Mouse (Mus musculus): ENCODE measurements around the gene Col19a1. TPM values are rescaled to one million over a fixed set of nuclear protein-coding genes. Genes with fewer than 3 reads are reported as not detected.

Col19a1 gene
- polyA plus RNA-seq, 1 experiment, result 3.3 TPM

DNA sequence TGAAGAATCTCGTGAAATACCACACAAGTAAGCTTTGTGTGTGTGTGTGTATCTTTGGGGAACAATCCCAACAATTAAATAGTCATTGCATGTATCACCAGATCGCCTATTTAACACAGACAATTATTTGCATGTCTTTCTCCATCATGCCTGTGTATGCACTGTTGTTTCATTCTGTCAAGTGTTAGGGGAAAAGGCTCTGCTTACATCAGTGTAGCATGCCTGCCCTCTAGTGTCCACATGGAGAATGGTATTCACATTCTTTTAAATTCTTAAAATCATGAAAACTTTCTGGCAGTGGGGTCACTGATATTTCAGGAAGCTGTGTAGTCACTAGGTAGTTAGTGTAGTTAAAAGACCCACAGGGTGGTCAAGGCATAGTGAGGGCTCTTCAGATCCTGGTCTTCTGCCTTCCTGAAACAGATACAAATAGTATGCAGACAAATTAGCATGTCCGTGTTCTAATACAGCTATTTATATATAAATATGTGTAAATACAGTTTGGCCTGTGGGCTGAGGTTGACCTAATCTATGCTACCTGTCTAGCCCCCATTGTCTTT, 338.1 kb downstream of the Col19a1 start:
- H3K4me1 ChIP-seq (ENCODE audit: control insufficient read depth, insufficient read depth, low read length), result peaks cover 7% of the 10 kb centered on the region
- TF ChIP-seq CTCF (IDR thresholded peaks at IDR 0.05; ENCODE audit: borderline replicate concordance, insufficient read depth, low read depth, low read length) (peak; percentile 63; the same call in 1 of the 2 replicates), POLR2A (IDR thresholded peaks at IDR 0.05; ENCODE audit: borderline replicate concordance, insufficient read depth, low read length) (no peak)
- peak; percentile 44 to 68 for DNase-seq
- peak overlapping the region; percentile 52; the same call in 1 of the 2 replicates for H3K27ac ChIP-seq (ENCODE audit: insufficient read depth, low read length)
- no peaks in the 10 kb centered on the region for H3K27me3 ChIP-seq (ENCODE audit: control insufficient read depth, insufficient read depth, low read length)
- H3K4me3 ChIP-seq (replicated peaks; ENCODE audit: insufficient read depth, low read depth, low read length), result no peak overlapping the region
- WGBS, result 45% methylated on average over 3 of the region's 3 CpGs

DNA sequence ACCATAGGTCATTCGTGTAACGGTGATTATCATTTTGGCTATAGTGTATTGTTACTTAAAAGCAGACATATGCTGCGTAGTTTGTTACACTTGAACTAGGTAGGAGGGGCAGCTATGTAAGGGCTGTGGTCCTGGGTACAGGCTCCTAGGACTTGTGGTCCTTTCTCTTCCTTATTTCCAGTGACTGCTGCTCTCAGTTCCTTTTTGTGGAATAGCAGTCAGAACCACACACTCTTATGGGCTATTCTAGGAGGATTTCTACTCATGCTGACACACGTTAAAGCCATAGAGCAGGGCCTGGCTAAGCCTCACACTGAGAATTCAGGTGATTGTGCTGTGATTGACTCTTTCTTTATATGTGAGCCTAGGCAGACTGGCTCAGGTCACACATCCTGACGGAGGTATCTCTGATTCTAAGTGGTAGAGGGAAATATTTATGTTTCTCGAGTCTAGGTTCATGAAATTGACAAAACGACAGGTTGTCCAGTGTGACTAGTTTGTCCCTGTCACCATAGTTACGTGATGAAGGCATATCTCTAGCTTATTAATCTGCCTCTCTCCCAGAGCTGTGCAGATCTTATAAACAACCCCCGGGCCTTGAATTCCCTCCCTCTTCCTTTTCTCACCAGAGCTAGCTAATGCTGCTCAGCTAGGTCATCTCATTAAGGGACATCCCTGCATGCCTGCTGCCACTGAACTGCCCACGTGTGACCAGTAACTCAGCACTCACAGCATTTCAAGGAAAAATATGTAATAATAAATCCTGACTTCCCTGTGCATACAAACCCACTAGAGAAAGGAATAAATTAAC, 338.8 kb downstream of the Col19a1 start:
- Histone ChIP-seq H3K27ac (ENCODE audit: insufficient read depth, low read length) (peak overlapping the region; percentile 52), H3K27me3 (ENCODE audit: control insufficient read depth, insufficient read depth, low read length) (no peaks in the 10 kb centered on the region), H3K4me3 (replicated peaks; ENCODE audit: insufficient read depth, low read depth, low read length) (no peak overlapping the region), H3K4me1 (ENCODE audit: control insufficient read depth, insufficient read depth, low read length) (peaks cover 7% of the 10 kb centered on the region)
- TF ChIP-seq CTCF (IDR thresholded peaks at IDR 0.05; ENCODE audit: borderline replicate concordance, insufficient read depth, low read depth, low read length) (no peak), POLR2A (IDR thresholded peaks at IDR 0.05; ENCODE audit: borderline replicate concordance, insufficient read depth, low read length) (no peak)
- peak; percentile 37 to 46 for DNase-seq
- 60% methylated on average over 10 of the region's 10 CpGs for WGBS

DNA sequence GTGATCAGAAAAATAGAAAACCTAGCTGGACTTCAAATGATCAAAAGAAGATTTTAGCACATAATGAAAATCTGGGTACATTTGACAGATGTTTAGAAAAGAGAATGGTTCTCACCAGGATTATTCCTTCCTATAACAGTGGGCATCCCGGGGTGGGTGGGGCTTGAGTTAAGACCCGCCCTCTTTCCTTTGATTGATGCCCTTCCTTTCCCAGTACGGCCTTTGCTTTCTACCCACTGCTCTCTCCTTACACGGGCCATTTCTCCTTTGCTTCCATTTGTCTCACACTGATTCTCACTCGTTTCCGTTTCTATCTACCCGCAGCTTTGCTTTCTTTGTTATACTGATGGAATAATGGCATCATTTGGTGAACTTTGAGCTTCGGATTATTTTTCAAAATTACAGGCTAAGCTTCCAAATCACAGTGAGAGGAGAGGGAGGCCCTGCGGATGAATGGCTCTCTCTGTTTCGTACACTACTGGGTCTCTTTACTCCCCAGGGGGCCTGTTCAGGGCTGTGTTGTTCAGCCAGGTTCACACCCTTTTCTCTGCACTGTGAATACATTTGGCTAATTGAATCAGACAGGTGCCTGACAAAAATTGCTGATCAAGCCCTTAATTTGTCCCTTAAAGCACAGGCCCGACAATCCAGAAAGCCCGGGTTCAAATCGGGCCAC, 341.4 kb downstream of the Col19a1 start:
- DNase-seq, result no peak
- Histone ChIP-seq H3K4me3 (replicated peaks; ENCODE audit: insufficient read depth, low read depth, low read length) (no peak overlapping the region), H3K4me1 (ENCODE audit: control insufficient read depth, insufficient read depth, low read length) (peaks cover 7% of the 10 kb centered on the region), H3K27ac (ENCODE audit: insufficient read depth, low read length) (no peak overlapping the region), H3K27me3 (ENCODE audit: control insufficient read depth, insufficient read depth, low read length) (no peaks in the 10 kb centered on the region)
- TF ChIP-seq POLR2A (IDR thresholded peaks at IDR 0.05; ENCODE audit: borderline replicate concordance, insufficient read depth, low read length), result no peak
- TF ChIP-seq CTCF (IDR thresholded peaks at IDR 0.05; ENCODE audit: borderline replicate concordance, insufficient read depth, low read depth, low read length), result no peak
- 71% methylated on average over 13 of the region's 13 CpGs for WGBS

DNA sequence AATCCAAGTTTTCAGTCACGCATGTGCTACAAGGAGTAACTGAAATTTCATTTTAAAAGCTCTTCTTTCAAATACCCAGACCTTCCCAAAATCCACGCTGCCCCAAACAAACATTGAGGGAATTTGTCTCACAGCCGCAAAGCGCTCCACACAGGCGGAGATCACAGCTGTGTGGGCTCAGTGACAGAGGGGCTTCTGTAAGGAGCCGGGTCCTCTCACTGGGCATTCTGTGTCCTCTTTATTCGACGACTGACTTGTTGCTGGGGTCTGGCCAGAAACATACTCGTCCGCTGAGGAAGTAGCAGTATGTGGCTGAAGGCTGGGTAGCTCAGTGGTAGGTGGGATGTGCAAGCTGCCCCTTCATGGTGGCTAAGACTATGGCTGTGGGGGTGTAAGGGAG, 342.3 kb downstream of the Col19a1 start:
- H3K27ac ChIP-seq (ENCODE audit: insufficient read depth, low read length), result no peak overlapping the region

DNA sequence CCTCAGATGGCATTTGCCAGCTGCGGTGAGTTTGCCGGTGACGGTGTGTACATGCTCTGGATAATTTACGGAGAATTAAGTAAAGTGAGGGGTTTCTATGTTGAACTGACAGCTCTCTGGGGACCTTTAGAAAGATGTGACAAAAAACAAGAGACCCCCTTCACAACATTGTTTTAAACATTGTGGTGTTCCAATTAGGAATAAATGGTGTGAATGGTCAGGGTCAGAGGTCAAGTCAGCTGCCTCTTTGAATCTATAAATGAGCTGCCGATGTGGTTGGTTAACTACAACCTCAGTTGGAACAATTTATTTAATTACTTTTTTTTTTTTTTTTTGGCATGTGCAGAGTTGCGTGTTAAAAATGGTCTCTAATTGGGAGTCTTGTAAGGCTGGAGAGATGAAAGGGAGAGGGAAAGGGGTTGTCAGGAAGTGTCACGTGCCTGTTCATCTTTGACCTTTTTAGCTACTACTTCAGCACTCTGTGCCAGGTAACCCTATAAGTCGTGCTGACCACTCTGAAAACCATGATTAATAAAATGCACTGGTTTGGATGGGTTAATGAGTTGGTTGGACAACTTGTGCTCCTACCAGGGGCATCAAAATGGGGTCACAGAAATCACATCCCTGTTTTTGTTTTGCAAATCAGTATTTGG, 347.1 kb downstream of the Col19a1 start:
- Histone ChIP-seq H3K4me1 (ENCODE audit: control insufficient read depth, insufficient read depth, low read length) (no peaks in the 10 kb centered on the region), H3K27me3 (ENCODE audit: control insufficient read depth, insufficient read depth, low read length) (no peaks in the 10 kb centered on the region), H3K27ac (ENCODE audit: insufficient read depth, low read length) (no peak overlapping the region), H3K4me3 (replicated peaks; ENCODE audit: insufficient read depth, low read depth, low read length) (no peak overlapping the region)
- TF ChIP-seq CTCF (IDR thresholded peaks at IDR 0.05; ENCODE audit: borderline replicate concordance, insufficient read depth, low read depth, low read length) (no peak), POLR2A (IDR thresholded peaks at IDR 0.05; ENCODE audit: borderline replicate concordance, insufficient read depth, low read length) (no peak)
- WGBS, result 72% methylated on average over 8 of the region's 8 CpGs
- DNase-seq, result no peak

More for the DNA sequence above, 342.3 kb downstream of the Col19a1 start:
- Histone ChIP-seq H3K4me3 (replicated peaks; ENCODE audit: insufficient read depth, low read depth, low read length) (no peak overlapping the region), H3K27me3 (ENCODE audit: control insufficient read depth, insufficient read depth, low read length) (no peaks in the 10 kb centered on the region), H3K4me1 (ENCODE audit: control insufficient read depth, insufficient read depth, low read length) (peaks cover 7% of the 10 kb centered on the region)
- WGBS, result 59% methylated on average over 10 of the region's 10 CpGs
- DNase-seq, result no peak
- TF ChIP-seq CTCF (IDR thresholded peaks at IDR 0.05; ENCODE audit: borderline replicate concordance, insufficient read depth, low read depth, low read length) (no peak), POLR2A (IDR thresholded peaks at IDR 0.05; ENCODE audit: borderline replicate concordance, insufficient read depth, low read length) (no peak)

DNA sequence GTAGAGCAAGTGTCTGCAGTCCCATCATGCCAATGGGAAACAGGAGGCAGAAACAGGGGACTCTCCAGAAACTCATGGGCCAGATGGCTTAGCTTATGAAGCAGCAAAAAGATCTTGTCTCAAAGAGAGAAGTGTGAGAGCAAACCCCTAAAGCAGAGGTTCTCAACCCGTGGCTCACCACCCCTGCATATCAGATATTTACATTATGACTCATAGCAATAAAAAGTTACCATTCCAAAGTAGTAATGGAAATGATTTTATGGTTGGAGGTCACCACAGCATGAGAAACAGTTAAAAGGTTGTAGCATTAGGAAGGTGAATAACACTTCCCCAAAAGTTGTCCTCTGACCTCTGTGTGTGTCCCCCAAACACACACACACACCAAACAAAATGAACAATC, 350.9 kb downstream of the Col19a1 start:
- Histone ChIP-seq H3K4me1 (ENCODE audit: control insufficient read depth, insufficient read depth, low read length) (peaks cover 2% of the 10 kb centered on the region; the same call in 1 of the 2 replicates), H3K4me3 (replicated peaks; ENCODE audit: insufficient read depth, low read depth, low read length) (no peak overlapping the region), H3K27me3 (ENCODE audit: control insufficient read depth, insufficient read depth, low read length) (no peaks in the 10 kb centered on the region), H3K27ac (ENCODE audit: insufficient read depth, low read length) (no peak overlapping the region)
- 93% methylated on average over 1 of the region's 1 CpGs for WGBS
- TF ChIP-seq POLR2A (IDR thresholded peaks at IDR 0.05; ENCODE audit: borderline replicate concordance, insufficient read depth, low read length) (no peak), CTCF (IDR thresholded peaks at IDR 0.05; ENCODE audit: borderline replicate concordance, insufficient read depth, low read depth, low read length) (no peak)
- no peak for DNase-seq

DNA sequence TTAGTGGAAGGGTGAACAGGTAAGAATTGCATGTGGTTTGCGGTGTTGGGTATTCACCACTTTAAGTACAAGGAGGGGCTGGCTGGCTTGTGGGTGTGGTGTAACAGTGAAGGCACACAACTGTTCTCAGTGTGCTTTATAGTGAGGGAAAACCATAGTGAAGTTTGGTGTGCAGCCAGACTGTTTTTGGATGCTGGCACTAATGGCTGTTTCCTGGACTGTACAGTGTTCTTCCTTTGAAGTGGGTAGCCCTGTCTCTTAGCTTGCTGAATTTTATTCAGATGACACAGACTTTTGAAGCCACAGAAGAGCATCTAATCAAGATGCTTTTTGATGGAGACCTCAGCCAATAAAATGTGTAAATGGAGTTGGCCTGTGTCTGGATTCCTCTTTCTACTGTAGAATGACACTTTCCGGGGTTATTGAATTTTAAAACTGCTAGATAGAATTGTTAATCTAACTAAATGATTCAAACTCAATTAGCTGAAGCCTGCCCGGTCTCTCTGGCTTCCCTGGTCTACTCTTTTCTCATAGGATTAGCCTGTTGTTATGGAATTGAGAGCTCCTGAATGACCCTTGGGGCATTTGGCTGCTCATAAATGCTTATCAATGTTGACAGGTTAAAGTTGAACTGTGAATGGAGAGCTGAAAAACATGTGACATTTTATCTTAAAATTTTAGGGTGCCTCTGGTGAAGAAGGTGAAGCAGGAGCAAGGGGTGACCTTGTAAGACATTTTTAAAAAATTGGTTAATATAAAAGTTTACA, 355.6 kb downstream of the Col19a1 start:
- H3K27me3 ChIP-seq (ENCODE audit: control insufficient read depth, insufficient read depth, low read length), result no peaks in the 10 kb centered on the region
- no peak overlapping the region for H3K4me3 ChIP-seq (replicated peaks; ENCODE audit: insufficient read depth, low read depth, low read length)
- WGBS, result 81% methylated on average over 3 of the region's 3 CpGs
- TF ChIP-seq CTCF (IDR thresholded peaks at IDR 0.05; ENCODE audit: borderline replicate concordance, insufficient read depth, low read depth, low read length) (no peak), POLR2A (IDR thresholded peaks at IDR 0.05; ENCODE audit: borderline replicate concordance, insufficient read depth, low read length) (no peak)
- no peak overlapping the region for H3K27ac ChIP-seq (ENCODE audit: insufficient read depth, low read length)
- peaks cover 14% of the 10 kb centered on the region for H3K4me1 ChIP-seq (ENCODE audit: control insufficient read depth, insufficient read depth, low read length)
- no peak for DNase-seq
